Mouse (Mus musculus) liver, postnatal 0 days (tissue): ENCODE measurements at regions not wholly inside any gene's neighbourhood (a gene's known extent, or its start where the extent isn't known, plus 50 kb on each side); places are given as distances from the start of the nearest gene placed in this dataset.

ENCODE experiments used
- ATAC-seq: fragments of 200-750 bp; cut with Nextera tagmentation; 2 replicates; pipeline ENCODE4 v1.8.0; 2017; ENCODE audit warnings: mild to moderate bottlenecking, moderate library complexity
- DNase-seq: peaks from one replicate; pipeline ENCODE4 v3.0.0-alpha.2; 2016
- H3K27ac ChIP-seq: fragments of 300-500 bp; sonication (generic); 2 replicates; pipeline ENCODE4 v1.5.1; 2014; ENCODE audit warnings: antibody characterized with exemption, moderate library complexity, mild to moderate bottlenecking, low read depth
- H3K27me3 ChIP-seq: fragments of 300-500 bp; sonication (generic); 2 replicates; pipeline ENCODE4 v1.6.1; 2014; ENCODE audit warnings: low read length, control low read depth, mixed read lengths; ENCODE audit not compliant: insufficient read depth
- H3K36me3 ChIP-seq: fragments of 300-500 bp; sonication (generic); replicated peaks from 2 replicates; pipeline ENCODE4 v1.6.1; 2014; ENCODE audit warnings: mild to moderate bottlenecking, control low read depth, low read length, moderate library complexity, mixed read lengths; ENCODE audit not compliant: insufficient read depth
- H3K4me1 ChIP-seq: fragments of 300-500 bp; sonication (generic); 2 replicates; pipeline ENCODE4 v1.6.1; 2014; ENCODE audit warnings: antibody characterized with exemption, mild to moderate bottlenecking, control low read depth; ENCODE audit not compliant: insufficient read depth
- H3K4me2 ChIP-seq: fragments of 300-500 bp; sonication (generic); 2 replicates; pipeline ENCODE4 v1.6.1; 2014; ENCODE audit warnings: low read depth, mild to moderate bottlenecking, low read length, moderate library complexity, mixed read lengths
- H3K4me3 ChIP-seq: fragments of 300-500 bp; sonication (generic); 2 replicates; pipeline ENCODE4 v1.5.1; 2014; ENCODE audit warnings: low read depth, low read length
- H3K9ac ChIP-seq: fragments of 300-500 bp; sonication (generic); replicated peaks from 2 replicates; pipeline ENCODE4 v1.6.1; 2014; ENCODE audit warnings: mild to moderate bottlenecking, moderate library complexity
- H3K9me3 ChIP-seq: fragments of 300-500 bp; sonication (generic); 2 replicates; pipeline ENCODE4 v1.6.1; 2016; ENCODE audit warnings: mild to moderate bottlenecking, control low read depth, low read length, mixed read lengths
- CTCF ChIP-seq: sonication (generic); IDR thresholded peaks from 2 replicates; pipeline ENCODE4 v1.5.1; 2016; ENCODE audit warnings: antibody characterized with exemption, low read depth
- EP300 ChIP-seq: IDR thresholded peaks from 2 replicates; pipeline ENCODE4 v1.6.1; 2016; ENCODE audit warnings: antibody characterized with exemption, low read depth, mild to moderate bottlenecking
- WGBS: fragments of 180-500 bp; shearing (Covaris S2); extraction: QIAGEN DNeasy Blood & Tissue Kit; methylation state at CpG from one replicate; pipeline ENCODE4 v1.1.7; 2014; ENCODE audit not compliant: insufficient replicate concordance; 5-methylcytosine and 5-hydroxymethylcytosine counted together

GRCm38 (mm10) chr11:57413271-57413670 lies 105.1 kb downstream of the Fam114a2 start:
- WGBS: 66% methylated on average over 4 of the region's 4 CpGs
- H3K36me3 ChIP-seq: no peaks in the 10 kb centered on the region
- TF ChIP-seq CTCF (no peak), EP300 (no peak)
- no peak overlapping the region for H3K4me3 ChIP-seq
- no peaks in the 10 kb centered on the region for H3K9me3 ChIP-seq
- H3K4me1 ChIP-seq: no peaks in the 10 kb centered on the region
- H3K27me3 ChIP-seq: no peaks in the 10 kb centered on the region
- no peak overlapping the region for H3K9ac ChIP-seq
- DNase-seq (no peak), ATAC-seq (no peak)
- H3K27ac ChIP-seq: no peak overlapping the region
- H3K4me2 ChIP-seq: no peak overlapping the region

- Histone ChIP-seq H3K4me2 (no peak overlapping the region), H3K9me3 (no peaks in the 10 kb centered on the region), H3K36me3 (no peaks in the 10 kb centered on the region), H3K4me1 (no peaks in the 10 kb centered on the region), H3K27ac (no peak overlapping the region), H3K4me3 (no peak overlapping the region), H3K9ac (no peak overlapping the region), H3K27me3 (no peaks in the 10 kb centered on the region)
- ATAC-seq (no peak), DNase-seq (no peak)
- 74% methylated on average over 4 of the region's 4 CpGs for WGBS
- no peak for TF ChIP-seq CTCF
- TF ChIP-seq EP300: no peak
Observed at GRCm38 (mm10) chr11:57412766-57413165, 105.7 kb downstream of the Fam114a2 start.

GRCm38 (mm10) chr11:57404172-57404571 lies 114.2 kb downstream of the Fam114a2 start:
- Histone ChIP-seq H3K27ac (no peak overlapping the region), H3K36me3 (no peaks in the 10 kb centered on the region), H3K9me3 (no peaks in the 10 kb centered on the region), H3K4me1 (no peaks in the 10 kb centered on the region), H3K4me2 (no peak overlapping the region), H3K27me3 (no peaks in the 10 kb centered on the region), H3K4me3 (no peak overlapping the region), H3K9ac (no peak overlapping the region)
- DNase-seq (no peak), ATAC-seq (no peak)
- WGBS: 84% methylated on average over 9 of the region's 9 CpGs
- TF ChIP-seq EP300 (no peak), CTCF (no peak)

GRCm38 (mm10) chr11:57401610-57402009 lies 116.8 kb downstream of the Fam114a2 start:
- Histone ChIP-seq H3K9me3 (no peaks in the 10 kb centered on the region), H3K27me3 (no peaks in the 10 kb centered on the region), H3K4me1 (no peaks in the 10 kb centered on the region), H3K36me3 (no peaks in the 10 kb centered on the region), H3K4me3 (no peak overlapping the region), H3K27ac (no peak overlapping the region), H3K9ac (no peak overlapping the region), H3K4me2 (no peak overlapping the region)
- DNase-seq (no peak), ATAC-seq (no peak)
- TF ChIP-seq CTCF: no peak
- TF ChIP-seq EP300: no peak
- WGBS: 36% methylated on average over 2 of the region's 2 CpGs

GRCm38 (mm10) chr11:57399366-57399765 lies 119.1 kb downstream of the Fam114a2 start:
- Histone ChIP-seq H3K9me3 (no peaks in the 10 kb centered on the region), H3K4me1 (no peaks in the 10 kb centered on the region), H3K4me3 (no peak overlapping the region), H3K4me2 (no peak overlapping the region), H3K36me3 (no peaks in the 10 kb centered on the region), H3K9ac (no peak overlapping the region), H3K27me3 (no peaks in the 10 kb centered on the region), H3K27ac (no peak overlapping the region)
- 78% methylated on average over 1 of the region's 1 CpGs for WGBS
- TF ChIP-seq EP300 (no peak), CTCF (no peak)
- no peak for ATAC-seq
- no peak for DNase-seq

- H3K4me1 ChIP-seq: no peaks in the 10 kb centered on the region
- no peak overlapping the region for H3K4me2 ChIP-seq
- no peak overlapping the region for H3K9ac ChIP-seq
- H3K4me3 ChIP-seq: no peak overlapping the region
- 36% methylated on average over 3 of the region's 3 CpGs for WGBS
- no peak for DNase-seq
- H3K27ac ChIP-seq: no peak overlapping the region
- H3K27me3 ChIP-seq: no peaks in the 10 kb centered on the region
- no peak for TF ChIP-seq EP300
- no peak for TF ChIP-seq CTCF
- no peaks in the 10 kb centered on the region for H3K36me3 ChIP-seq
- no peak for ATAC-seq
- no peaks in the 10 kb centered on the region for H3K9me3 ChIP-seq
Observed at GRCm38 (mm10) chr11:57396429-57396828, 122.0 kb downstream of the Fam114a2 start.

GRCm38 (mm10) chr11:57390826-57391225 lies 127.6 kb downstream of the Fam114a2 start:
- DNase-seq (no peak), ATAC-seq (no peak)
- Histone ChIP-seq H3K27me3 (no peaks in the 10 kb centered on the region), H3K27ac (no peak overlapping the region), H3K4me2 (no peak overlapping the region), H3K36me3 (no peaks in the 10 kb centered on the region), H3K9me3 (no peaks in the 10 kb centered on the region), H3K4me1 (no peaks in the 10 kb centered on the region), H3K9ac (no peak overlapping the region), H3K4me3 (no peak overlapping the region)
- no peak for TF ChIP-seq CTCF
- no peak for TF ChIP-seq EP300
- WGBS: 48% methylated on average over 4 of the region's 4 CpGs
